Mouse (Mus musculus): ENCODE data around the gene Wipi1. TPM values are rescaled to one million over a fixed set of nuclear protein-coding genes. Genes with fewer than 3 reads are reported as not detected.
"Not testable (repeated sequence)": the region's sequence is repeated elsewhere in the genome, so short reads cannot be mapped to it uniquely, and the experiment has no call there.

Gene Wipi1
- polyA plus RNA-seq, 1 experiment from 2014 or later: 16.3 TPM

DNA sequence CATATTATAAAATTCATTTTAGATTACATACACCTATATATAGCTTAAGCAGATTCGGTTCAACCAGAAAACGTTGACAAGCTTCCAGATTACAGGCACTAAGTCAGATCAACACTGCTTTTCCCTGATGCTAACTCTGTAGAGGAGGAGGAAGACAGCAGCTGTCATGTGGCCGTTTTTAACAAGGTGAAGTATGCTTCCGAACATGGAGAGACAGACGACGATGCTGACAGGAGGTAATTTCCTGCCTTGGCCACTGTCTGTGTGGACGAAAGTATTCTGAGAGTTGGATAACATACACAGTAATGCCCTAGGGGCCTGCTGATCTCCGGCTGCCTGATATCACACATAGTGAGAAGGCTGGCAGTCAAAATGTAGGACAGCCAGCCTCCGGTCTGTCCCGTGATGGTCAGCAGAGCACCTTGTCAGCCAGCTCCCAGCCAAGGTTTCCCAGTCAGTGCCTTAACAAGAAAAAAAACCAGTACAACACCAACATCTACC is 17.3 kb upstream of the Wipi1 start:
- H3K4me3 ChIP-seq (ENCODE audit: low read depth, low read length): no peak overlapping the region

GRCm38 (mm10) chr11:109628099-109628498 is 16.3 kb upstream of the Wipi1 start:
- DNase-seq (ENCODE audit: low spot score) (no peak), ATAC-seq (replicated peaks; ENCODE audit: insufficient number of reproducible peaks, low FRiP score, low TSS enrichment, low read depth) (no peak)
- Histone ChIP-seq H3K27ac (replicated peaks; ENCODE audit: low read depth, low read length) (no peak overlapping the region), H3K27me3 (ENCODE audit: control insufficient read depth, insufficient read depth, low read length) (no peaks in the 10 kb centered on the region), H3K9me3 (replicated peaks; ENCODE audit: control insufficient read depth, low read length) (no peaks in the 10 kb centered on the region), H3K4me2 (ENCODE audit: low read depth, low read length) (no peak overlapping the region), H3K36me3 (replicated peaks; ENCODE audit: control insufficient read depth, insufficient read depth, low read depth, low read length) (no peaks in the 10 kb centered on the region), H3K4me1 (ENCODE audit: control insufficient read depth, insufficient read depth, low read length) (no peaks in the 10 kb centered on the region; the same call in 1 of the 2 replicates), H3K4me3 (ENCODE audit: low read depth, low read length) (no peak overlapping the region), H3K9ac (replicated peaks; ENCODE audit: low read length) (no peak overlapping the region)
- 93% methylated on average over 3 of the region's 3 CpGs for WGBS

More for the DNA sequence above, 17.3 kb upstream of the Wipi1 start:
- H3K9me3 ChIP-seq (replicated peaks; ENCODE audit: control insufficient read depth, low read length): no peaks in the 10 kb centered on the region
- H3K27ac ChIP-seq (replicated peaks; ENCODE audit: low read depth, low read length): no peak overlapping the region
- H3K27me3 ChIP-seq (ENCODE audit: control insufficient read depth, insufficient read depth, low read length): no peaks in the 10 kb centered on the region
- H3K4me1 ChIP-seq (ENCODE audit: control insufficient read depth, insufficient read depth, low read length): no peaks in the 10 kb centered on the region
- no peak overlapping the region for H3K4me2 ChIP-seq (ENCODE audit: low read depth, low read length)
- no peak overlapping the region for H3K9ac ChIP-seq (replicated peaks; ENCODE audit: low read length)
- DNase-seq (ENCODE audit: low spot score) (no peak), ATAC-seq (replicated peaks; ENCODE audit: insufficient number of reproducible peaks, low FRiP score, low TSS enrichment, low read depth) (no peak)
- H3K36me3 ChIP-seq (replicated peaks; ENCODE audit: control insufficient read depth, insufficient read depth, low read depth, low read length): no peaks in the 10 kb centered on the region
- 54% methylated on average over 10 of the region's 10 CpGs for WGBS

DNA sequence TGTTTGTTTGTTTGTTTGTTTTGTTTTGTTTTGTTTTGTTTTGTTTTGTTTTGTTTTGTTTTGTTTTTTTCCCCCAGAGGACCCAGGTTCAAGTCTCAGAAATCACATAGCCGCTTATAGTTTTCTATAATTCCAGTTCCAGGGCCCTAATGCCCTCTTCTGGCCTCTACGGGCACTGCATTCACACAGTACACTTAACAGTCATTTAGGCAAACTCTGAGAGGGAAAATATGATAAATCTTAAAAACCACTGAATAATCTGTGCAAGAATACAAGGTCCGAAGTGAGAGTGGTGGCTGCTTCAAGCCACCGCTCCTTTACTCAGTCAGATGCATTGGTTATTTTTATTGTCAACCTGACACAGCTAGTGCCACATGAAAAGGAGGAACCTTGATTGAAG is 15.9 kb upstream of the Wipi1 start:
- no peak overlapping the region for H3K4me3 ChIP-seq (ENCODE audit: low read depth, low read length)
- H3K4me1 ChIP-seq (ENCODE audit: control insufficient read depth, insufficient read depth, low read length): no peaks in the 10 kb centered on the region; the same call in 1 of the 2 replicates
- no peak overlapping the region for H3K9ac ChIP-seq (replicated peaks; ENCODE audit: low read length)
- H3K27me3 ChIP-seq (ENCODE audit: control insufficient read depth, insufficient read depth, low read length): no peaks in the 10 kb centered on the region
- DNase-seq (ENCODE audit: low spot score) (no peak), ATAC-seq (replicated peaks; ENCODE audit: insufficient number of reproducible peaks, low FRiP score, low TSS enrichment, low read depth) (no peak)
- no peaks in the 10 kb centered on the region for H3K9me3 ChIP-seq (replicated peaks; ENCODE audit: control insufficient read depth, low read length)
- H3K4me2 ChIP-seq (ENCODE audit: low read depth, low read length): no peak overlapping the region
- no peaks in the 10 kb centered on the region for H3K36me3 ChIP-seq (replicated peaks; ENCODE audit: control insufficient read depth, insufficient read depth, low read depth, low read length)
- WGBS: 85% methylated on average over 4 of the region's 4 CpGs
- no peak overlapping the region for H3K27ac ChIP-seq (replicated peaks; ENCODE audit: low read depth, low read length)

- H3K36me3 ChIP-seq (replicated peaks; ENCODE audit: control insufficient read depth, insufficient read depth, low read depth, low read length): no peaks in the 10 kb centered on the region
- WGBS: 82% methylated on average over 7 of the region's 7 CpGs
- no peak for ATAC-seq (replicated peaks; ENCODE audit: insufficient number of reproducible peaks, low FRiP score, low TSS enrichment, low read depth)
- H3K27ac ChIP-seq (replicated peaks; ENCODE audit: low read depth, low read length): no peak overlapping the region
- H3K27me3 ChIP-seq (ENCODE audit: control insufficient read depth, insufficient read depth, low read length): no peaks in the 10 kb centered on the region
- no peak overlapping the region for H3K4me3 ChIP-seq (ENCODE audit: low read depth, low read length)
- no peak overlapping the region for H3K4me2 ChIP-seq (ENCODE audit: low read depth, low read length)
- no peaks in the 10 kb centered on the region for H3K9me3 ChIP-seq (replicated peaks; ENCODE audit: control insufficient read depth, low read length)
- no peak overlapping the region for H3K9ac ChIP-seq (replicated peaks; ENCODE audit: low read length)
- DNase-seq (ENCODE audit: low spot score): no peak
- H3K4me1 ChIP-seq (ENCODE audit: control insufficient read depth, insufficient read depth, low read length): no peaks in the 10 kb centered on the region; the same call in 1 of the 2 replicates
Measured at GRCm38 (mm10) chr11:109623238-109623637, 11.5 kb upstream of the Wipi1 start.

DNA sequence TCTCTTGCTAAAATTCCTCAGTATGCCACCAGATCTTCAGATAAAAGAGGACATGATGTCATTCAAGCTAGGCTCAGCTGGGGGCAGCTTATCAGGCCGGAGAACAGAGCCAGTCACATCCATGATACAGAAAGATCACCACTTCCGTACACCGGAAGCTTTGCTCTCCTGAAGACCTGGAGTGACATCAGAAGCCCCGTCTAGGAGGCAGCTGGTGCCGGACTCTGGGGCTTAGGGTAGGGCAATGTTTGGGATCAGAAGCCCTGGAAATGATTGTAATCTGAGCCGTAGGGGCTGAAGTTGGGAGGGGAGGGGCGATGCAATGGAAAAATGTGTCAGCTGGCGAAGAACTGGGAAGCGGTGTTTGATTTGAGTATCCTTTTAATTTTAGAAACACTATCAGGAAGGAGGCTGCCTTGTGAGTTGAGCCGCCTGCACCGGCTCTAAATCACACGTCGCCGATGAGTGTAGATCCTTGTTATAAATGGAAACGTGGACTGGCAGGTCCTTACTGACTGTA is 10.8 kb upstream of the Wipi1 start:
- H3K36me3 ChIP-seq (replicated peaks; ENCODE audit: control insufficient read depth, insufficient read depth, low read depth, low read length): no peaks in the 10 kb centered on the region
- no peak overlapping the region for H3K9ac ChIP-seq (replicated peaks; ENCODE audit: low read length)
- 27% methylated on average over 15 of the region's 15 CpGs for whole genome bisulfite sequencing
- H3K4me2 ChIP-seq (ENCODE audit: low read depth, low read length): peak overlapping the region; percentile 26
- no peaks in the 10 kb centered on the region for H3K27me3 ChIP-seq (ENCODE audit: control insufficient read depth, insufficient read depth, low read length)
- H3K9me3 ChIP-seq (replicated peaks; ENCODE audit: control insufficient read depth, low read length): no peaks in the 10 kb centered on the region
- ATAC-seq (replicated peaks; ENCODE audit: insufficient number of reproducible peaks, low FRiP score, low TSS enrichment, low read depth) (peak; percentile 50; the same call in 1 of the 2 replicates), DNase-seq (ENCODE audit: low spot score) (peak; percentile 49)
- H3K4me1 ChIP-seq (ENCODE audit: control insufficient read depth, insufficient read depth, low read length): no peaks in the 10 kb centered on the region; the same call in 1 of the 2 replicates
- no peak overlapping the region for H3K27ac ChIP-seq (replicated peaks; ENCODE audit: low read depth, low read length)
- no peak overlapping the region for H3K4me3 ChIP-seq (ENCODE audit: low read depth, low read length)

DNA sequence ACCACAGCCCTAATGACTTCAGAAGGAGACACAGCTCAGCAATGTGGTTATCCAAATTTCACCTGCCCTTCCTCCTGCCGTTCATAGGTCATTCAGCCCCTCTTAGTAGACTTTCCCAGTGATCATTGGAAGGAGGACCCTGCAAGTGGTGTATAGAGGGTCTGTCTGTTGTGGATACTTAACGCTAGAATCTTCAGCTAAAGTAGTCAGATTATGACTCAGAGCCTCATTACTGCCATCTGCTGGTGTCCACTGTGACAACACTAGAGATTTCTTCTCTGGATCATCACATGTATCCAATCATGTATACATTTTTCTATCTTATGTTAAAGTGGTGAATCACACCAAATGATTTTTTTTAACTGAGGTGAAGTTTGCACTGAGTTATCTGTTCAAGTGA is 9.4 kb upstream of the Wipi1 start:
- no peak overlapping the region for H3K9ac ChIP-seq (replicated peaks; ENCODE audit: low read length)
- DNase-seq (ENCODE audit: low spot score) (peak; percentile 79), ATAC-seq (replicated peaks; ENCODE audit: insufficient number of reproducible peaks, low FRiP score, low TSS enrichment, low read depth) (no peak)
- WGBS: 16% methylated on average over 2 of the region's 2 CpGs
- no peaks in the 10 kb centered on the region; the same call in 1 of the 2 replicates for H3K4me1 ChIP-seq (ENCODE audit: control insufficient read depth, insufficient read depth, low read length)
- no peaks in the 10 kb centered on the region for H3K9me3 ChIP-seq (replicated peaks; ENCODE audit: control insufficient read depth, low read length)
- H3K27me3 ChIP-seq (ENCODE audit: control insufficient read depth, insufficient read depth, low read length): no peaks in the 10 kb centered on the region
- no peak overlapping the region for H3K4me2 ChIP-seq (ENCODE audit: low read depth, low read length)
- no peak overlapping the region for H3K4me3 ChIP-seq (ENCODE audit: low read depth, low read length)
- no peaks in the 10 kb centered on the region for H3K36me3 ChIP-seq (replicated peaks; ENCODE audit: control insufficient read depth, insufficient read depth, low read depth, low read length)
- no peak overlapping the region for H3K27ac ChIP-seq (replicated peaks; ENCODE audit: low read depth, low read length)

- H3K9me3 ChIP-seq (replicated peaks; ENCODE audit: control insufficient read depth, low read length): no peaks in the 10 kb centered on the region
- no peak overlapping the region for H3K27ac ChIP-seq (replicated peaks; ENCODE audit: low read depth, low read length)
- no peak overlapping the region for H3K9ac ChIP-seq (replicated peaks; ENCODE audit: low read length)
- 76% methylated on average over 6 of the region's 6 CpGs for WGBS
- no peak for ATAC-seq (replicated peaks; ENCODE audit: insufficient number of reproducible peaks, low FRiP score, low TSS enrichment, low read depth)
- no peak overlapping the region for H3K4me3 ChIP-seq (ENCODE audit: low read depth, low read length)
- H3K27me3 ChIP-seq (ENCODE audit: control insufficient read depth, insufficient read depth, low read length): no peaks in the 10 kb centered on the region
- no peaks in the 10 kb centered on the region for H3K36me3 ChIP-seq (replicated peaks; ENCODE audit: control insufficient read depth, insufficient read depth, low read depth, low read length)
- no peak for DNase-seq (ENCODE audit: low spot score)
- no peaks in the 10 kb centered on the region; the same call in 1 of the 2 replicates for H3K4me1 ChIP-seq (ENCODE audit: control insufficient read depth, insufficient read depth, low read length)
- no peak overlapping the region for H3K4me2 ChIP-seq (ENCODE audit: low read depth, low read length)
Measured at GRCm38 (mm10) chr11:109620356-109620755, 8.6 kb upstream of the Wipi1 start.

- H3K9ac ChIP-seq (replicated peaks; ENCODE audit: low read length); H3K27me3 ChIP-seq (ENCODE audit: control insufficient read depth, insufficient read depth, low read length); H3K4me1 ChIP-seq (ENCODE audit: control insufficient read depth, insufficient read depth, low read length); ATAC-seq (replicated peaks; ENCODE audit: insufficient number of reproducible peaks, low FRiP score, low TSS enrichment, low read depth); H3K27ac ChIP-seq (replicated peaks; ENCODE audit: low read depth, low read length); H3K4me2 ChIP-seq (ENCODE audit: low read depth, low read length); H3K4me3 ChIP-seq (ENCODE audit: low read depth, low read length); H3K9me3 ChIP-seq (replicated peaks; ENCODE audit: control insufficient read depth, low read length); H3K36me3 ChIP-seq (replicated peaks; ENCODE audit: control insufficient read depth, insufficient read depth, low read depth, low read length): not testable (repeated sequence)
- 34% methylated on average over 8 of the region's 8 CpGs for WGBS
- peak; percentile 60 for DNase-seq (ENCODE audit: low spot score)
Measured at GRCm38 (mm10) chr11:109619055-109619454, 7.3 kb upstream of the Wipi1 start.

Data from embryonic facial prominence, embryonic 11.5 days (tissue).